Mouse (Mus musculus) limb, embryonic 11.5 days (tissue): ENCODE measurements around the gene Fam163b. TPM values are rescaled to one million over a fixed set of nuclear protein-coding genes. Genes with fewer than 3 reads are reported as not detected.
A peak's percentile ranks its signal among the peaks of the same experiment; 100 is the strongest.

Source experiments
- ATAC-seq: fragments of 200-750 bp; cut with Nextera tagmentation; 2 replicates; pipeline ENCODE4 v1.8.0; 2017; ENCODE audit warnings: low read depth; ENCODE audit not compliant: insufficient number of reproducible peaks, low FRiP score, low TSS enrichment
- DNase-seq: peaks from one replicate; pipeline ENCODE4 v3.0.0-alpha.2; 2015; ENCODE audit warnings: low spot score
- H3K27ac ChIP-seq: fragments of 300-500 bp; sonication (generic); replicated peaks from 2 replicates; pipeline ENCODE4 v1.5.1; 2014; ENCODE audit warnings: low read depth, mild to moderate bottlenecking, low read length
- H3K27me3 ChIP-seq: fragments of 300-500 bp; sonication (generic); 2 replicates; pipeline ENCODE4 v1.6.1; 2014; ENCODE audit warnings: mild to moderate bottlenecking, low read length, mixed read lengths; ENCODE audit not compliant: control insufficient read depth, insufficient read depth
- H3K36me3 ChIP-seq: fragments of 300-500 bp; sonication (generic); 2 replicates; pipeline ENCODE4 v1.6.1; 2014; ENCODE audit warnings: mild to moderate bottlenecking, low read length, moderate library complexity, mixed read lengths; ENCODE audit not compliant: control insufficient read depth, insufficient read depth
- H3K4me1 ChIP-seq: fragments of 300-500 bp; sonication (generic); 2 replicates; pipeline ENCODE4 v1.6.1; 2014; ENCODE audit warnings: low read length, mixed read lengths; ENCODE audit not compliant: control insufficient read depth, insufficient read depth
- H3K4me2 ChIP-seq: fragments of 300-500 bp; sonication (generic); 2 replicates; pipeline ENCODE4 v1.6.1; 2014; ENCODE audit warnings: low read depth, mild to moderate bottlenecking, moderate library complexity; ENCODE audit not compliant: severe bottlenecking
- H3K4me3 ChIP-seq: fragments of 300-500 bp; sonication (generic); 2 replicates; pipeline ENCODE4 v1.5.1; 2014; ENCODE audit warnings: low read depth, low read length
- H3K9ac ChIP-seq: fragments of 300-500 bp; sonication (generic); 2 replicates; pipeline ENCODE4 v1.6.1; 2014; ENCODE audit warnings: mild to moderate bottlenecking, low read length
- H3K9me3 ChIP-seq: fragments of 300-500 bp; sonication (generic); 2 replicates; pipeline ENCODE4 v1.6.1; 2016; ENCODE audit warnings: low read length; ENCODE audit not compliant: control insufficient read depth
- WGBS: fragments of 180-500 bp; shearing (Covaris S2); extraction: QIAGEN DNeasy Blood & Tissue Kit; methylation state at CpG from one replicate; pipeline ENCODE4 v1.1.7; 2014; 5-methylcytosine and 5-hydroxymethylcytosine counted together
- polyA plus RNA-seq: library from polyadenylated mRNA; unstranded; fragments of >200 nt; fragmentation: Nextera tagmentation; extraction: Ambion mirVana; gene quantifications from 2 replicates; pipeline ENCODE4 v1.2.1, GENCODE M21; 2014

Fam163b gene
- polyA plus RNA-seq, 1 experiment from 2014 or later = 1.3 TPM

- H3K4me2 ChIP-seq = no peak overlapping the region
- no peaks in the 10 kb centered on the region for H3K9me3 ChIP-seq
- no peak overlapping the region for H3K9ac ChIP-seq
- no peak overlapping the region for H3K4me3 ChIP-seq
- DNase-seq = no peak
- H3K27me3 ChIP-seq = no peaks in the 10 kb centered on the region
- H3K27ac ChIP-seq = 0 out of 2 replicates have a peak overlapping the region, but pooled peaks have one; percentile 30
- no peak for ATAC-seq
- no peaks in the 10 kb centered on the region for H3K36me3 ChIP-seq
- peaks cover 28% of the 10 kb centered on the region for H3K4me1 ChIP-seq
- WGBS = 62% methylated on average over 4 of the region's 4 CpGs
Observed at GRCm38 (mm10) chr2:27071137-27071536, 71.2 kb downstream of the Fam163b start.

- no peak overlapping the region for H3K9ac ChIP-seq
- peaks cover 21% of the 10 kb centered on the region for H3K4me1 ChIP-seq
- no peak overlapping the region for H3K4me3 ChIP-seq
- H3K4me2 ChIP-seq = no peak overlapping the region
- no peak for DNase-seq
- H3K27ac ChIP-seq = no peak overlapping the region
- H3K9me3 ChIP-seq = no peaks in the 10 kb centered on the region
- WGBS = 80% methylated on average over 2 of the region's 2 CpGs
- ATAC-seq = no peak
- no peaks in the 10 kb centered on the region for H3K27me3 ChIP-seq
- no peaks in the 10 kb centered on the region for H3K36me3 ChIP-seq
Observed at GRCm38 (mm10) chr2:27070247-27070813, 72.0 kb downstream of the Fam163b start.

GRCm38 (mm10) chr2:27069646-27070045, 72.6 kb downstream of the Fam163b start:
- peaks cover 21% of the 10 kb centered on the region for H3K4me1 ChIP-seq
- H3K4me2 ChIP-seq = no peak overlapping the region
- H3K4me3 ChIP-seq = no peak overlapping the region
- WGBS = 62% methylated on average over 3 of the region's 3 CpGs
- H3K27me3 ChIP-seq = no peaks in the 10 kb centered on the region
- no peaks in the 10 kb centered on the region for H3K9me3 ChIP-seq
- no peak overlapping the region for H3K9ac ChIP-seq
- no peaks in the 10 kb centered on the region for H3K36me3 ChIP-seq
- no peak for ATAC-seq
- H3K27ac ChIP-seq = no peak overlapping the region
- DNase-seq = no peak

GRCm38 (mm10) chr2:27067996-27068395, 74.3 kb downstream of the Fam163b start:
- DNase-seq (no peak), ATAC-seq (no peak)
- Histone ChIP-seq H3K9me3 (no peaks in the 10 kb centered on the region), H3K27me3 (no peaks in the 10 kb centered on the region), H3K4me3 (no peak overlapping the region), H3K27ac (no peak overlapping the region), H3K4me1 (peaks cover 14% of the 10 kb centered on the region), H3K4me2 (no peak overlapping the region), H3K36me3 (no peaks in the 10 kb centered on the region), H3K9ac (no peak overlapping the region)
- WGBS = 36% methylated on average over 2 of the region's 2 CpGs

- DNase-seq (no peak), ATAC-seq (no peak)
- Histone ChIP-seq H3K27ac (no peak overlapping the region), H3K4me1 (peaks cover 5% of the 10 kb centered on the region), H3K4me2 (no peak overlapping the region), H3K27me3 (no peaks in the 10 kb centered on the region), H3K36me3 (no peaks in the 10 kb centered on the region), H3K4me3 (no peak overlapping the region), H3K9ac (no peak overlapping the region), H3K9me3 (no peaks in the 10 kb centered on the region)
- WGBS = 89% methylated on average over 2 of the region's 2 CpGs
Observed at GRCm38 (mm10) chr2:27067124-27067523, 75.2 kb downstream of the Fam163b start.

Other genes starting within 250 kb of the Fam163b start
- gene Surf6, start 239.6 kb downstream of the Fam163b start, polyA plus RNA-seq = 15.2 and 16.9 TPM in 2 replicates
- 46.7 and 50.7 TPM in 2 replicates for gene Med22, start 231.8 kb downstream of the Fam163b start, polyA plus RNA-seq
- gene Rpl7a, start 231.7 kb downstream of the Fam163b start, polyA plus RNA-seq = 757 and 772 TPM in 2 replicates
- 42.2 and 45.1 TPM in 2 replicates for gene Surf2, start 226.1 kb downstream of the Fam163b start, polyA plus RNA-seq
- gene Surf1, start 226.0 kb downstream of the Fam163b start, polyA plus RNA-seq = 45.0 and 47.8 TPM in 2 replicates
- 194 and 195 TPM in 2 replicates for gene Surf4, start 208.6 kb downstream of the Fam163b start, polyA plus RNA-seq
- 0.08 TPM in 1 of 2 replicates, not detected in the other for gene Stkld1, start 208.4 kb downstream of the Fam163b start, polyA plus RNA-seq
- 63.0 and 66.3 TPM in 2 replicates for gene Rexo4, start 178.1 kb downstream of the Fam163b start, polyA plus RNA-seq
- gene Adamts13, start 169.1 kb downstream of the Fam163b start, polyA plus RNA-seq = 0.05 and 0.06 TPM in 2 replicates
- 86.7 and 92.9 TPM in 2 replicates for gene Cacfd1, start 132.6 kb downstream of the Fam163b start, polyA plus RNA-seq
- 0.72 and 1.3 TPM in 2 replicates for gene Slc2a6, start 114.5 kb downstream of the Fam163b start, polyA plus RNA-seq
- 5.7 and 6.2 TPM in 2 replicates for gene Mymk, start 70.3 kb downstream of the Fam163b start, polyA plus RNA-seq
- 9.4 and 10.2 TPM in 2 replicates for gene Adamtsl2, start 63.1 kb downstream of the Fam163b start, polyA plus RNA-seq
- 0.05 TPM in 1 of 2 replicates, not detected in the other for gene Dbh, start 22.7 kb upstream of the Fam163b start, polyA plus RNA-seq
- gene Sardh, start 105.8 kb upstream of the Fam163b start, polyA plus RNA-seq = 3.0 and 3.5 TPM in 2 replicates